Mouse (Mus musculus): Measurements from ENCODE around the gene Nsd2.
"Not testable (repeated sequence)": the region's sequence is repeated elsewhere in the genome, so short reads cannot be mapped to it uniquely, and the experiment has no call there.

Gene Nsd2

GRCm38 (mm10) chr5:33842549-33842948 lies 22.0 kb downstream of the Nsd2 start:
- in situ Hi-C loops (cut with MboI; ENCODE audit: low sequenced_read_pairs) = no loop called here

- in situ Hi-C loops (cut with MboI; ENCODE audit: low sequenced_read_pairs) = no loop called here
Measured at GRCm38 (mm10) chr5:33851466-33851865, 30.9 kb downstream of the Nsd2 start.

GRCm38 (mm10) chr5:33853086-33853485 lies 32.6 kb downstream of the Nsd2 start:
- in situ Hi-C loops (cut with MboI; ENCODE audit: low sequenced_read_pairs) = no loop called here

- in situ Hi-C loops (cut with MboI; ENCODE audit: low sequenced_read_pairs) = no loop called here
Measured at GRCm38 (mm10) chr5:33854019-33854418, 33.5 kb downstream of the Nsd2 start.

- in situ Hi-C loops (cut with MboI; ENCODE audit: low sequenced_read_pairs) = no loop called here
Measured at GRCm38 (mm10) chr5:33857693-33858092, 37.2 kb downstream of the Nsd2 start.

- in situ Hi-C loops (cut with MboI; ENCODE audit: low sequenced_read_pairs) = no loop called here
Measured at GRCm38 (mm10) chr5:33875472-33875871, 54.9 kb downstream of the Nsd2 start.

GRCm38 (mm10) chr5:33881118-33881517 lies 60.6 kb downstream of the Nsd2 start:
- in situ Hi-C loops (cut with MboI; ENCODE audit: low sequenced_read_pairs) = no loop called here

GRCm38 (mm10) chr5:33893406-33893805 lies 72.9 kb downstream of the Nsd2 start:
- in situ Hi-C loops (cut with MboI; ENCODE audit: low sequenced_read_pairs) = no loop called here

GRCm38 (mm10) chr5:33895116-33895515 lies 74.6 kb downstream of the Nsd2 start:
- in situ Hi-C loops (cut with MboI; ENCODE audit: low sequenced_read_pairs) = no loop called here

GRCm38 (mm10) chr5:33897158-33897557 lies 76.6 kb downstream of the Nsd2 start:
- in situ Hi-C loops (cut with MboI; ENCODE audit: low sequenced_read_pairs) = no loop called here

GRCm38 (mm10) chr5:33898671-33899070 lies 78.1 kb downstream of the Nsd2 start:
- in situ Hi-C loops (cut with MboI; ENCODE audit: low sequenced_read_pairs) = no loop called here

GRCm38 (mm10) chr5:33899245-33899644 lies 78.7 kb downstream of the Nsd2 start:
- in situ Hi-C loops (cut with MboI; ENCODE audit: low sequenced_read_pairs) = no loop called here

- in situ Hi-C loops (cut with MboI; ENCODE audit: low sequenced_read_pairs) = no loop called here
Measured at GRCm38 (mm10) chr5:33900101-33900500, 79.6 kb downstream of the Nsd2 start.

- in situ Hi-C loops (cut with MboI; ENCODE audit: low sequenced_read_pairs) = no loop called here
Measured at GRCm38 (mm10) chr5:33900701-33901263, 80.3 kb downstream of the Nsd2 start.

- in situ Hi-C loops (cut with MboI; ENCODE audit: low sequenced_read_pairs) = no loop called here
Measured at GRCm38 (mm10) chr5:33901278-33901677, 80.8 kb downstream of the Nsd2 start.

- in situ Hi-C loops (cut with MboI; ENCODE audit: low sequenced_read_pairs) = no loop called here
Measured at GRCm38 (mm10) chr5:33902696-33903095, 82.2 kb downstream of the Nsd2 start.

- in situ Hi-C loops (cut with MboI; ENCODE audit: low sequenced_read_pairs) = no loop called here
Measured at GRCm38 (mm10) chr5:33903176-33903575, 82.7 kb downstream of the Nsd2 start.

- in situ Hi-C loops (cut with MboI; ENCODE audit: low sequenced_read_pairs) = not testable (repeated sequence)
Measured at GRCm38 (mm10) chr5:33915031-33915430, 94.5 kb downstream of the Nsd2 start.

- in situ Hi-C loops (cut with MboI; ENCODE audit: low sequenced_read_pairs) = not testable (repeated sequence)
Measured at GRCm38 (mm10) chr5:33916616-33917015, 96.1 kb downstream of the Nsd2 start.

- in situ Hi-C loops (cut with MboI; ENCODE audit: low sequenced_read_pairs) = no loop called here
Measured at GRCm38 (mm10) chr5:33919466-33919865, 98.9 kb downstream of the Nsd2 start.

- in situ Hi-C loops (cut with MboI; ENCODE audit: low sequenced_read_pairs) = no loop called here
Measured at GRCm38 (mm10) chr5:33920037-33920436, 99.5 kb downstream of the Nsd2 start.

- in situ Hi-C loops (cut with MboI; ENCODE audit: low sequenced_read_pairs) = no loop called here
Measured at GRCm38 (mm10) chr5:33920924-33921323, 100.4 kb downstream of the Nsd2 start.

GRCm38 (mm10) chr5:33921486-33922235 lies 101.1 kb downstream of the Nsd2 start:
- in situ Hi-C loops (cut with MboI; ENCODE audit: low sequenced_read_pairs) = no loop called here

Data from CH12F3 (cell line).